Mouse (Mus musculus): ENCODE measurements around the gene Plxna4. TPM values are rescaled to one million over a fixed set of nuclear protein-coding genes. Genes with fewer than 3 reads are reported as not detected.

The Plxna4 gene
- polyA plus RNA-seq, 1 experiment, result not detected

GRCm38 (mm10) chr6:32325851-32326250, 262.1 kb downstream of the Plxna4 start:
- TF ChIP-seq GATA1 (IDR thresholded peaks at IDR 0.05; ENCODE audit: low read length), result no peak

- TF ChIP-seq GATA1 (IDR thresholded peaks at IDR 0.05; ENCODE audit: low read length), result no peak
Measured at GRCm38 (mm10) chr6:32321187-32321586, 266.8 kb downstream of the Plxna4 start.

- no peak for TF ChIP-seq GATA1 (IDR thresholded peaks at IDR 0.05; ENCODE audit: low read length)
Measured at GRCm38 (mm10) chr6:32320254-32320653, 267.7 kb downstream of the Plxna4 start.

- TF ChIP-seq GATA1 (IDR thresholded peaks at IDR 0.05; ENCODE audit: low read length), result no peak
Measured at GRCm38 (mm10) chr6:32317470-32317869, 270.5 kb downstream of the Plxna4 start.

- no peak for TF ChIP-seq GATA1 (IDR thresholded peaks at IDR 0.05; ENCODE audit: low read length)
Measured at GRCm38 (mm10) chr6:32315011-32315450, 273.0 kb downstream of the Plxna4 start.

GRCm38 (mm10) chr6:32309147-32309546, 278.8 kb downstream of the Plxna4 start:
- TF ChIP-seq GATA1 (IDR thresholded peaks at IDR 0.05; ENCODE audit: low read length), result no peak

GRCm38 (mm10) chr6:32300611-32301010, 287.4 kb downstream of the Plxna4 start:
- TF ChIP-seq GATA1 (IDR thresholded peaks at IDR 0.05; ENCODE audit: low read length), result no peak

- no peak for TF ChIP-seq GATA1 (IDR thresholded peaks at IDR 0.05; ENCODE audit: low read length)
Measured at GRCm38 (mm10) chr6:32281457-32281856, 306.5 kb downstream of the Plxna4 start.

GRCm38 (mm10) chr6:32280728-32281127, 307.3 kb downstream of the Plxna4 start:
- no peak for TF ChIP-seq GATA1 (IDR thresholded peaks at IDR 0.05; ENCODE audit: low read length)

- no peak for TF ChIP-seq GATA1 (IDR thresholded peaks at IDR 0.05; ENCODE audit: low read length)
Measured at GRCm38 (mm10) chr6:32271463-32271862, 316.5 kb downstream of the Plxna4 start.

- no peak for TF ChIP-seq GATA1 (IDR thresholded peaks at IDR 0.05; ENCODE audit: low read length)
Measured at GRCm38 (mm10) chr6:32266085-32266484, 321.9 kb downstream of the Plxna4 start.

GRCm38 (mm10) chr6:32261339-32261738, 326.7 kb downstream of the Plxna4 start:
- TF ChIP-seq GATA1 (IDR thresholded peaks at IDR 0.05; ENCODE audit: low read length), result no peak

GRCm38 (mm10) chr6:32260341-32260740, 327.7 kb downstream of the Plxna4 start:
- no peak for TF ChIP-seq GATA1 (IDR thresholded peaks at IDR 0.05; ENCODE audit: low read length)

- TF ChIP-seq GATA1 (IDR thresholded peaks at IDR 0.05; ENCODE audit: low read length), result no peak
Measured at GRCm38 (mm10) chr6:32255191-32255590, 332.8 kb downstream of the Plxna4 start.

- no peak for TF ChIP-seq GATA1 (IDR thresholded peaks at IDR 0.05; ENCODE audit: low read length)
Measured at GRCm38 (mm10) chr6:32252168-32252567, 335.8 kb downstream of the Plxna4 start.

- TF ChIP-seq GATA1 (IDR thresholded peaks at IDR 0.05; ENCODE audit: low read length), result no peak
Measured at GRCm38 (mm10) chr6:32251674-32252073, 336.3 kb downstream of the Plxna4 start.

GRCm38 (mm10) chr6:32246036-32246435, 342.0 kb downstream of the Plxna4 start:
- no peak for TF ChIP-seq GATA1 (IDR thresholded peaks at IDR 0.05; ENCODE audit: low read length)

- no peak for TF ChIP-seq GATA1 (IDR thresholded peaks at IDR 0.05; ENCODE audit: low read length)
Measured at GRCm38 (mm10) chr6:32243040-32243439, 345.0 kb downstream of the Plxna4 start.

All from G1E-ER4 (cell line).